Mouse (Mus musculus) E14TG2a.4 (cell line): ENCODE measurements around the gene Hmgn1.

Source experiments
- CTCF ChIP-seq: conservative IDR thresholded peaks from 2 replicates; pipeline ENCODE4 v1.5.1; 2014; ENCODE audit warnings: low read length
- NANOG ChIP-seq: IDR thresholded peaks from 2 replicates; pipeline ENCODE4 v1.6.1; 2014; ENCODE audit warnings: borderline replicate concordance, low read length, mixed read lengths
- POU5F1 ChIP-seq: IDR thresholded peaks from 2 replicates; pipeline ENCODE4 v1.6.1; 2014; ENCODE audit warnings: low read length, borderline replicate concordance

GRCm38 (mm10) chr16:96150995-96151394 lies 23.5 kb upstream of the Hmgn1 start:
- TF ChIP-seq CTCF (no peak), NANOG (no peak), POU5F1 (no peak)
